Mouse (Mus musculus) splenic B cell, adult 2 months (primary cell): Measurements from ENCODE around the gene Pgbd1.
A peak's percentile ranks its signal among the peaks of the same experiment; 100 is the strongest.
"Not testable (repeated sequence)": the region's sequence is repeated elsewhere in the genome, so short reads cannot be mapped to it uniquely, and the experiment has no call there.

Experiments
- DNase-seq: peaks from one replicate; pipeline ENCODE4 v3.0.0-alpha.2; 2011; ENCODE audit warnings: low read depth, low spot score
- H3K27me3 ChIP-seq: 2 replicates; pipeline ENCODE4 v1.6.1; 2012; ENCODE audit warnings: mild to moderate bottlenecking, low read length, moderate library complexity, mixed read lengths; ENCODE audit not compliant: control insufficient read depth, poor library complexity, insufficient read depth, severe bottlenecking
- H3K36me3 ChIP-seq: 2 replicates; pipeline ENCODE4 v1.6.1; 2012; ENCODE audit warnings: mild to moderate bottlenecking, low read length, moderate library complexity, mixed read lengths; ENCODE audit not compliant: control insufficient read depth, poor library complexity, insufficient read depth, severe bottlenecking

Pgbd1 gene

DNA sequence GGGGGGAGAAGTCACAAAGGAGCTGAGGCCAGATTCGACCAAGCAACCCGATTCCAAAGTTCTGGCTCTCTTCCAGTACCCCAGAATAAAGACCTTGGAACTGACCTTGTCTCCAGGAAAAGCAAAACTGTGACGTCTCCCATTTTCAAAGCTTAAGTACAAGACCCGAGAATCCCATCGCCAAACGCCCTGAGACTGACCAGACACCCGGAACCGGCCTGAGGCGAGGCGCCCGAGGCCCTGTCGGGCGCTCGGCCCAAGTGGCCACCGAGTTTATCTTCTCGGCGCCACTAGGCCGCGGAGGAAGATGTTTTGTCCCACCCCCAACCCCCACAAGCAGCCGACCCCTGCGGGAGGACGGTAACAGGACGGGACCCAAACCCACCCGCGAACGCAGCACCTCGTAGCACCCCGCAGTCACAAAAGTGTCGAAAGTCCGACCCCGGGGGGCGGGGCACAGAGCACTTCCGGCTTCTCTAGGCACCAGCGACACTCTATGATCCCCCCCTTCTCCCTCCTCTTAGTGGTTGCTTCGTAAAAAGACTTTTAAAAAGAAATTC lies 38.5 kb downstream of the Pgbd1 start, which contains the start of gene Zkscan3:
TSS of gene Zkscan3 (minus strand) at position 469 of the 560 bp plus-strand sequence.
- peak; percentile 91 for DNase-seq
- Histone ChIP-seq H3K36me3 (no peaks in the 10 kb centered on the region), H3K27me3 (no peaks in the 10 kb centered on the region)

DNA sequence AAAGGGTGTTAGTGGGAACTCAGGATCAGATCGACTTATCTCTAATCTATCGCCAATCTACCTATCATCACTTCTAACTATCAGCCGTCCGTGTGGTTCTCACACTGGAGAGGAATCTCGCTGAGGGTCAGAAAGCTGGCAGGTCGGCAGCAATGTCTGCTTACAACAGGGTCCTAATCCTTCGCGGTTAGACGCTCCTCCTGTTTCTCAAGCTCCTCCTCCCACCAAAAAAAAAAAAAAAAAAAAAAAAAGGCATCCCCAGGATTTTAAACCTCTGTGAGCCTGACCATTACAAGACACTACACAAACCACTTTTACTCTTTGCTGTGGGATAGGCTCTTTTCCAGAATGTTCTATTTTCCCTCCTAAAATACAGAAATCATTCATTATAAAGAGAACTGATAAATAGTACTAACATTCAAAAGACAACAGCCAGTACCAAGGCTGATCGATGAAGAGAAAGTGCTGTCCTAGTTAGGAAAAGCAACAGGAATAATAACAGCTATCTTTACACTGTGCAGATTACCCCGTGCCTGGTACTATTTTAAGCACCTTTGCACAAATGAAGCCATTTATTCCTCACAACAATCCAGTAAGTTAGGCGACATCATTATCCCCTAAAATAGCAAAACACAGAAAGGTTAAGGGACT lies 39.1 kb downstream of the Pgbd1 start:
- Histone ChIP-seq H3K36me3 (no peaks in the 10 kb centered on the region), H3K27me3 (no peaks in the 10 kb centered on the region)
- DNase-seq, result no peak

GRCm38 (mm10) chr13:21401166-21401565 lies 39.7 kb downstream of the Pgbd1 start:
- Histone ChIP-seq H3K27me3 (no peaks in the 10 kb centered on the region), H3K36me3 (no peaks in the 10 kb centered on the region)
- no peak for DNase-seq

DNA sequence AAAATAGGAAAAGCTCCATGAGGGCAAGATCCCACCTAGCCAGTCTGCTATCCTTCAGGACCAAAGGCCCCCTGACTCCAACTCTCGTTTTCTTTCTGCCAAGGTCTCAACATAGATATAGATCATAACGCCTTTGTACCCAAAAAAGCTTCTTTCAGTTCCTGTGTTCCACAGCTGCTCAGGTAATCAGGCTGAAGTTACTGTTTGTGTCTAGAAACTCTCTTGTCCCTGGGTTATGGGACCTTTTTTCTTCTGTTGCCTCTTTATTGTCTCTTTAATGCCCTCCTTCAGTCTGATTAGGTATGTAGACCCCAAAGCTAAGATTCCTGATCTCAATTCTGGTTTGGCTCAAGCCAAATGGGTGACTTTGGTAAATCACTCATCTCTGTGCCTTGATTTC lies 43.4 kb downstream of the Pgbd1 start:
- Histone ChIP-seq H3K27me3 (no peaks in the 10 kb centered on the region), H3K36me3 (no peaks in the 10 kb centered on the region; the same call in 1 of the 2 replicates)
- DNase-seq, result no peak

DNA sequence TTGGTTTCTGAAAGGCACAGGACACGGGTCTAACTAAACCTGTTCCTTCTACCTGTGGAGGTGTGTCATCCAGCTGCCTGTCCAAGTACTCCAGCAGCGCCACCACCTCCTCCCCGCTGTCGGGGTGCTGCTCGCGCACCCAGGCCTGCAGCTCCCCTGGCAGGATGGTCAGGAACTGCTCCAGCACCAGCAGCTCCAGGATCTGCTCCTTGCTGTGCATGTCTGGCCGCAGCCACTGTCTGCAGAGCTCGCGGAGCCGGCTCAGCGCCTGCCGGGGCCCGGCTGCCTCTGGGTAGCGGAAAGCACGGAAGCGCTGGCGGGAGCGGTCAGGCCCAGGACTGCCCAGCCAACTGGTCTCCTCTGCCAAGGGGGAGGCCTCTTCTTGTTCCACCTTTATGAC lies 44.8 kb downstream of the Pgbd1 start:
- not testable (repeated sequence) for H3K27me3 ChIP-seq, DNase-seq, H3K36me3 ChIP-seq

DNA sequence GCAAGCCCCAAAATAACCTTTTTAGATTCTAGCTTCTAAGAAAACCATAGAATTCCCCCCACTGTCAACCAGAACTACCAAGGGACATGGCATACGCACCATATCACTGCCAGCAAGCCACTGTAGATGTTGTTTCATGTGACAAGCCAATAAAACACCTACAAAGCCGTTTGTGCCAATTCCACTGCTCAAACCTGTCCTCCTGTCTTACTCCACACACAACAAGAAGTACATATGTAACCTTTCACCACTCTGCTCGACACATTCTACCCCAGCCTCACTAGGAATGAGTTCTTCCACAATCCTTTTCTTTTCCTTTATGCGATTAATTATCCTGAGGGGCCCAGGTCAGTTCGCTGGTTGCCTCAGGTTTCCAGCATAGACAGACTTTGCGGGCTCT lies 45.2 kb downstream of the Pgbd1 start:
- H3K36me3 ChIP-seq, result peaks cover 3% of the 10 kb centered on the region
- DNase-seq, result no peak
- no peaks in the 10 kb centered on the region for H3K27me3 ChIP-seq

GRCm38 (mm10) chr13:21395211-21395610 lies 45.6 kb downstream of the Pgbd1 start:
- no peaks in the 10 kb centered on the region for H3K27me3 ChIP-seq
- DNase-seq, result no peak
- H3K36me3 ChIP-seq, result peaks cover 5% of the 10 kb centered on the region

- no peak for DNase-seq
- Histone ChIP-seq H3K27me3 (no peaks in the 10 kb centered on the region), H3K36me3 (no peaks in the 10 kb centered on the region)
These were observed 63.1 kb downstream of the Pgbd1 start for GRCm38 (mm10) chr13:21377773-21378172.

GRCm38 (mm10) chr13:21372700-21373099 lies 68.2 kb downstream of the Pgbd1 start:
- Histone ChIP-seq H3K27me3 (no peaks in the 10 kb centered on the region), H3K36me3 (no peaks in the 10 kb centered on the region)
- DNase-seq, result no peak
